28 mouse cellular contexts compared by ENCODE assay signal in the genomic region with DNA sequence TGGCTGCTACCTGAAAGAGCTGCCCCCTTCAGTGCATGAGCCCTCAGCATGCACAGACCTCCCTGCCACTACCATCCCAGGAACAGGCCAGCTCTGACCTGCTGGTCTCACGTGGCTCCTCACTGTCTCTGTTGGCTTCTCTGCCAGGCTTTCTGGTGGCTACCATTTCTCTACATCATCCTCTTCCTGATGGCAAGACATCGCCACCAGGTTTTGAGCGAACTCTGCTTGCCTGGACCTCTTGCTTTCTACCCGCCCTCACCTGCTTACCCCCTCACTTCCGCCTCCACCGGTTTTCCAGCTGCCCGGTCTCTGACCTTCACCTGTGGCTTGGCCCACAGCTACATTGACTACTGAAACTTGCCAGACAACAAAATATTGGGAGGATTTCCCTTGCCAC. TPM values are rescaled to one million over a fixed set of nuclear protein-coding genes. Genes with fewer than 3 reads are reported as not detected.
DNase-seq lines count a peak whose midpoint lies in the region; ATAC-seq and TF ChIP-seq lines count a peak whose summit lies in the region.
"Had no signal": no experiment of that assay in that cellular context is flagged by ENCODE, and none has a peak within 500 bp of the region (broad histone marks: within the 10 kb centered on the region; RNA-seq: fewer than 3 reads in every experiment).

No protein-coding gene starts in this region.

- no peak overlapping the region for H3K27ac ChIP-seq in heart, embryonic 10.5 days
- peak overlapping the region; percentile 20; the same call in 1 of the 2 replicates for H3K27ac ChIP-seq in hindbrain, embryonic 15.5 days (replicated peaks)
- no peak overlapping the region for H3K27ac ChIP-seq in hindbrain, embryonic 13.5 days
- H3K27ac ChIP-seq in midbrain, embryonic 13.5 days, result peak overlapping the region; percentile 67
- H3K27ac ChIP-seq in midbrain, embryonic 14.5 days (replicated peaks; ENCODE audit: low read depth, low read length), result peak overlapping the region; percentile 67
- no peak overlapping the region for H3K27ac ChIP-seq in thymus, adult 2 months (ENCODE audit: control insufficient read depth, insufficient read depth, low read length)
- H3K27ac ChIP-seq: embryonic facial prominence, embryonic 10.5 days; embryonic facial prominence, embryonic 13.5 days; gastrocnemius, adult 2 months; hindbrain, embryonic 10.5 days; intestine, embryonic 15.5 days had no signal

- no peaks in the 10 kb centered on the region for H3K36me3 ChIP-seq in heart, embryonic 10.5 days
- no peaks in the 10 kb centered on the region for H3K36me3 ChIP-seq in hindbrain, embryonic 15.5 days
- no peaks in the 10 kb centered on the region for H3K36me3 ChIP-seq in hindbrain, embryonic 13.5 days
- H3K36me3 ChIP-seq in midbrain, embryonic 13.5 days, result no peaks in the 10 kb centered on the region
- H3K36me3 ChIP-seq in midbrain, embryonic 14.5 days (ENCODE audit: control insufficient read depth, insufficient read depth, low read length), result no peaks in the 10 kb centered on the region
- no peaks in the 10 kb centered on the region for H3K36me3 ChIP-seq in thymus, adult 2 months (ENCODE audit: control insufficient read depth, insufficient read depth, low read length)
- H3K36me3 ChIP-seq: embryonic facial prominence, embryonic 10.5 days; embryonic facial prominence, embryonic 13.5 days; hindbrain, embryonic 10.5 days; intestine, embryonic 15.5 days had no signal

- H3K9ac ChIP-seq in hindbrain, embryonic 15.5 days, result no peak overlapping the region
- no peak overlapping the region for H3K9ac ChIP-seq in hindbrain, embryonic 13.5 days
- H3K9ac ChIP-seq in midbrain, embryonic 13.5 days (replicated peaks), result no peak overlapping the region
- H3K9ac ChIP-seq in midbrain, embryonic 14.5 days (replicated peaks; ENCODE audit: low read length), result no peak overlapping the region
- H3K9ac ChIP-seq: embryonic facial prominence, embryonic 13.5 days; forebrain, postnatal 0 days; intestine, embryonic 15.5 days had no signal

- H3K9me3 ChIP-seq in heart, embryonic 10.5 days, result no peaks in the 10 kb centered on the region
- H3K9me3 ChIP-seq in hindbrain, embryonic 15.5 days, result no peaks in the 10 kb centered on the region
- H3K9me3 ChIP-seq in hindbrain, embryonic 13.5 days, result no peaks in the 10 kb centered on the region
- no peaks in the 10 kb centered on the region for H3K9me3 ChIP-seq in midbrain, embryonic 13.5 days
- no peaks in the 10 kb centered on the region for H3K9me3 ChIP-seq in midbrain, embryonic 14.5 days (ENCODE audit: control insufficient read depth, low read length)
- H3K9me3 ChIP-seq: embryonic facial prominence, embryonic 10.5 days; embryonic facial prominence, embryonic 13.5 days; hindbrain, embryonic 10.5 days; intestine, embryonic 15.5 days had no signal

- H3K4me3 ChIP-seq in heart, embryonic 10.5 days, result no peak overlapping the region
- no peak overlapping the region for H3K4me3 ChIP-seq in hindbrain, embryonic 15.5 days
- H3K4me3 ChIP-seq in hindbrain, embryonic 13.5 days, result no peak overlapping the region
- H3K4me3 ChIP-seq in midbrain, embryonic 13.5 days (replicated peaks), result no peak overlapping the region
- no peak overlapping the region for H3K4me3 ChIP-seq in midbrain, embryonic 14.5 days (replicated peaks; ENCODE audit: low read depth, low read length)
- H3K4me3 ChIP-seq in thymus, adult 2 months (ENCODE audit: control insufficient read depth, insufficient read depth, low read length), result no peak overlapping the region
- H3K4me3 ChIP-seq: embryonic facial prominence, embryonic 10.5 days; embryonic facial prominence, embryonic 13.5 days; erythroblast, embryonic 14.5 days; gastrocnemius, adult 2 months; hindbrain, embryonic 10.5 days; intestine, embryonic 15.5 days had no signal

- no peak for TF ChIP-seq POLR2A in thymus, adult 2 months (IDR thresholded peaks at IDR 0.05; ENCODE audit: control insufficient read depth, extremely low read depth, insufficient read depth, low read length, poor library complexity)

- ATAC-seq in hindbrain, embryonic 15.5 days (ENCODE audit: low FRiP score, low read depth), result no peak
- no peak for ATAC-seq in hindbrain, embryonic 13.5 days (ENCODE audit: low FRiP score)
- no peak for ATAC-seq in midbrain, embryonic 13.5 days
- no peak for ATAC-seq in midbrain, embryonic 14.5 days (ENCODE audit: low FRiP score, low TSS enrichment)
- ATAC-seq: CD4-positive, CD25-positive, alpha-beta regulatory T cell, adult 4 months; forebrain, embryonic 14.5 days; forebrain, postnatal 0 days; intestine, embryonic 15.5 days had no signal

- H3K27me3 ChIP-seq in heart, embryonic 10.5 days (ENCODE audit: insufficient read depth, poor library complexity, severe bottlenecking), result no peaks in the 10 kb centered on the region
- no peaks in the 10 kb centered on the region for H3K27me3 ChIP-seq in hindbrain, embryonic 15.5 days
- H3K27me3 ChIP-seq in hindbrain, embryonic 13.5 days, result no peaks in the 10 kb centered on the region
- no peaks in the 10 kb centered on the region for H3K27me3 ChIP-seq in midbrain, embryonic 13.5 days
- no peaks in the 10 kb centered on the region for H3K27me3 ChIP-seq in midbrain, embryonic 14.5 days (ENCODE audit: control insufficient read depth, insufficient read depth, low read length)
- no peaks in the 10 kb centered on the region for H3K27me3 ChIP-seq in thymus, adult 2 months (ENCODE audit: control insufficient read depth, insufficient read depth, low read length)
- H3K27me3 ChIP-seq: embryonic facial prominence, embryonic 13.5 days; intestine, embryonic 15.5 days had no signal

- H3K4me1 ChIP-seq in heart, embryonic 10.5 days, result no peaks in the 10 kb centered on the region
- peaks cover 4% of the 10 kb centered on the region for H3K4me1 ChIP-seq in hindbrain, embryonic 15.5 days (replicated peaks)
- peaks cover 10% of the 10 kb centered on the region for H3K4me1 ChIP-seq in hindbrain, embryonic 13.5 days (replicated peaks)
- peaks cover 18% of the 10 kb centered on the region for H3K4me1 ChIP-seq in midbrain, embryonic 13.5 days (replicated peaks)
- peaks cover 10% of the 10 kb centered on the region for H3K4me1 ChIP-seq in midbrain, embryonic 14.5 days (ENCODE audit: control insufficient read depth, insufficient read depth, low read length)
- H3K4me1 ChIP-seq in thymus, adult 2 months (replicated peaks; ENCODE audit: control insufficient read depth, insufficient read depth, low read length), result no peaks in the 10 kb centered on the region
- H3K4me1 ChIP-seq: embryonic facial prominence, embryonic 10.5 days; intestine, embryonic 15.5 days had no signal

- intact Hi-C loops in heart, postnatal 10 days (cut with DNase I), result no loop called here

- WGBS in heart, embryonic 10.5 days, result 89% methylated on average over 7 of the region's 7 CpGs
- 93% methylated on average over 7 of the region's 7 CpGs for WGBS in hindbrain, embryonic 15.5 days
- 93% methylated on average over 7 of the region's 7 CpGs for WGBS in hindbrain, embryonic 13.5 days
- 89% methylated on average over 7 of the region's 7 CpGs for WGBS in midbrain, embryonic 13.5 days
- 86% methylated on average over 7 of the region's 7 CpGs for WGBS in midbrain, embryonic 14.5 days
- 93% methylated on average over 7 of the region's 7 CpGs for WGBS in thymus, adult 2 months

- H3K4me2 ChIP-seq in hindbrain, embryonic 15.5 days, result no peak overlapping the region
- H3K4me2 ChIP-seq in hindbrain, embryonic 13.5 days, result no peak overlapping the region
- no peak overlapping the region for H3K4me2 ChIP-seq in midbrain, embryonic 13.5 days (replicated peaks)
- no peak overlapping the region for H3K4me2 ChIP-seq in midbrain, embryonic 14.5 days (ENCODE audit: low read length)
- H3K4me2 ChIP-seq: embryonic facial prominence, embryonic 13.5 days; heart, embryonic 11.5 days; intestine, embryonic 15.5 days had no signal

- DNase-seq in heart, embryonic 10.5 days (ENCODE audit: low spot score), result peak; percentile 57
- no peak for DNase-seq in heart, postnatal 10 days
- DNase-seq in midbrain, embryonic 14.5 days, result no peak
- DNase-seq in thymus, adult 2 months, result no peak
- DNase-seq in right cerebral cortex, adult 2 months (ENCODE audit: low spot score in 2 of 2), result no peak
- DNase-seq: adrenal gland, adult 2 months; adrenal gland, postnatal 14 days; cerebellum, adult 11 months; cerebellum, adult 2 months; cerebellum, adult 9-11 months; cerebellum, postnatal 25 days; embryo, embryonic 11 days; forebrain, postnatal 0 days; gastrocnemius, adult 2 months; gastrocnemius, postnatal 14 days; heart, adult 18-20 months; heart, postnatal 36 days had no signal

- no peak for TF ChIP-seq CTCF in thymus, adult 2 months (IDR thresholded peaks at IDR 0.05; ENCODE audit: borderline replicate concordance, control insufficient read depth, extremely low read depth, insufficient read depth, low read length, poor library complexity)

RNA-seq across cellular contexts. Expression of a gene that starts 50.7 kb away (rescaled TPM):
- 8.7 and 17.2 TPM in 2 replicates for polyA plus RNA-seq in heart, embryonic 10.5 days (2016; fragmentation: Nextera tagmentation; extraction: Ambion mirVana)
- 1 to 10 TPM; 5.5 to 8.5 TPM for total RNA-seq in heart, postnatal 10 days (2021)
- polyA plus RNA-seq in hindbrain, embryonic 15.5 days (2015; fragmentation: Nextera tagmentation; extraction: Ambion mirVana), result 21.9 and 24.8 TPM in 2 replicates
- 16.7 and 21.7 TPM in 2 replicates for polyA plus RNA-seq in hindbrain, embryonic 13.5 days (2015; fragmentation: Nextera tagmentation; extraction: Ambion mirVana)
- 30.0 and 38.9 TPM in 2 replicates for polyA plus RNA-seq in midbrain, embryonic 13.5 days (2015; fragmentation: Nextera tagmentation; extraction: Ambion mirVana)
- 50.0 TPM in 2 replicates for polyA plus RNA-seq in midbrain, embryonic 14.5 days (2014; fragmentation: Nextera tagmentation; extraction: Ambion mirVana)
- polyA plus RNA-seq in thymus, adult 2 months (2012; rRNA removed), result 13.0 and 15.9 TPM in 2 replicates
- polyA plus RNA-seq: CD4-positive, CD25-positive, alpha-beta regulatory T cell, adult 4 months had no signal

Comparison
In these comparisons a context has a peak if more than half of its experiments do, and no peak if none do; other contexts are left out.
1. H3K27ac ChIP-seq: peak in hindbrain, embryonic 15.5 days (single experiment), midbrain, embryonic 13.5 days (single experiment) and midbrain, embryonic 14.5 days (single experiment); none in heart, embryonic 10.5 days (single experiment), hindbrain, embryonic 13.5 days (single experiment) and thymus, adult 2 months (single experiment).